Mouse (Mus musculus) liver, embryonic 14 days (tissue): ENCODE measurements around the gene Specc1l. TPM values are rescaled to one million over a fixed set of nuclear protein-coding genes. Genes with fewer than 3 reads are reported as not detected.

ENCODE experiments used
- polyA plus RNA-seq: library from polyadenylated mRNA; depleted of rRNA; stranded (reverse); fragments of >200 nt; gene quantifications from 2 replicates; pipeline ENCODE4 v1.2.3, GENCODE M21; 2012; rRNA removed

The Specc1l gene
- polyA plus RNA-seq, result 4.4 and 4.5 TPM in 2 replicates

GRCm38 (mm10) chr10:75211807-75212645, at the start of gene Specc1l:
TSS of gene Specc1l (plus strand) at chr10:75212073.

GRCm38 (mm10) chr10:75316872-75316907, 104.8 kb downstream of the Specc1l start, which contains the start of gene Adora2a:
TSS of gene Adora2a (plus strand) at chr10:75316877.

Other genes starting within 250 kb of the Specc1l start
- gene Gnaz, start 244.9 kb upstream of the Specc1l start, polyA plus RNA-seq, result 2.2 and 2.3 TPM in 2 replicates
- gene Rsph14, start 179.5 kb upstream of the Specc1l start, polyA plus RNA-seq, result 0.02 TPM in 1 of 2 replicates, not detected in the other
- gene Rab36, start 175.0 kb upstream of the Specc1l start, polyA plus RNA-seq, result 1.7 and 2.2 TPM in 2 replicates
- gene Bcr, start 151.5 kb upstream of the Specc1l start, polyA plus RNA-seq, result 3.0 and 3.2 TPM in 2 replicates
- 1.5 and 1.7 TPM in 2 replicates for gene Adora2a, start 104.8 kb downstream of the Specc1l start, polyA plus RNA-seq
- gene Upb1, start 189.0 kb downstream of the Specc1l start, polyA plus RNA-seq, result 7.2 and 9.0 TPM in 2 replicates